Mouse (Mus musculus) testis, adult 2 months (tissue): ENCODE results near the gene Bach2.

Experiments used
- CTCF ChIP-seq: fragments of 200-500 bp; IDR thresholded peaks from 2 replicates; pipeline ENCODE4 v1.5.1; 2012; ENCODE audit warnings: low read depth, mild to moderate bottlenecking, inconsistent platforms, low read length, moderate library complexity; ENCODE audit not compliant: control insufficient read depth, insufficient read depth, insufficient replicate concordance
- POLR2A ChIP-seq: fragments of 200-500 bp; IDR thresholded peaks from 2 replicates; pipeline ENCODE4 v1.6.1; 2012; ENCODE audit warnings: low read depth, mild to moderate bottlenecking, inconsistent platforms, low read length, moderate library complexity; ENCODE audit not compliant: control insufficient read depth

DNA sequence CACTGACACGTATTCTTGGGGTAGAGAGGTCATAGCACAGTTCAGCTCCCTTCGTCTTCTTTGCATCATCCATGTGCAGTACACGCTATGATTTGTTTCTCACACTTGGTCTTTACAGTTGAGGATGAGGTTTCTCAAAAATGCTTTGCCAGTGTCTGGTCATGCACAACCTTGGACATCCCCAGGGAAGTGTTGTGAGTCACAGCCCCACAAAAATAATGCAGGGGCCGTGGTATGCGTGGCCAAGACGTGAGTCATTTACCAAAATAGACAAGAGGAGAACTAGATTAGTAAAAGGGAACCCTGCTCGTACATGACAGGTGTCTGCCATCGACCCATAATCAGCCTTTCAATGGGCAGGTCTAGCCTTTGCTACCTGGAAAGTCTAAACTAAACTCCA, 152.7 kb downstream of the Bach2 start:
- no peak for TF ChIP-seq POLR2A
- no peak for TF ChIP-seq CTCF
